In the genomic region with DNA sequence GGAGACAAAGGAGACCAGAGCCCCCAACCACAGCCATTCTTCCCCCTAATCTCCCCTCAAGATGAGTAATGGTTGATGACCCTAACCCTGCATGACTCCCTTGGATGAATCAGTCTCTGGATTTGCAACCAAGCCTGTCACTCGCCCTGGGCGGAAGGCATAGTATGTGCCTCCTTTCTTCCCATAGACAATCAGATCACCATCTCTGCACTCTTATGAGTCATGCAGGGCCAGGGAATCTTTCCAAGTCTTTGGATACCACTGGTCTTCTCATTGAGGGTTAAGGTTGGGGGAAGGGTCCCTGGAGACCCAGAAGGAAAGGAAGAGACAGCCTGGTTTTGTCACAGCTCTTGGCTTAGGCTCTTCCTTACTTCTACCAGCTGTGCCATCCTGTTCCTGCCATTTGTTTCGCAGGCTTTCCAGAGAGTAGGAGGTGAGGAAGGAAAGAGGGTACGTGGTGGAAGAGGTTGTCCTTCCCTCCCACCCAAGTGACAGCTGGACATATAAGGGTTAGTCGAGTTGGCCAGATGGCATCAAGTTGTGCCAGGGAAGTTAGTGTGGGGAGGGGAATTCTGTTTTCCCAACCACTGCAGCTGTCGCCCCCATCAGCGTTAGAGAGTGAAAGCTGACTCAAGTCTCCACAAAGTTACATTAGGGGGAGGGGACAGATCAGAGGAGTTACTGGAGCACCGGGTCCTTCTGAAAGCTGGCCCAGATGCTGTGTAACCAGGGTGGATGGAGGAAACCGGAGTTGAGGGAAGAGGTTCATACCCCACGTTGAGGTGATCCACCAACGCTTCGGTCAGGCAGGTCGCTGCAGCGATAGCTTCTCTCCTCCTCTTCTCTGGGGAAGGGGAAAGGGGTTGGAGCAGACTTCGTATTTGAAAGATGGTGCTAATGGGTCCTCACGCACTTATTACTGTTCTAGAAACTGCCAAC, we compare ENCODE assay signal across 8 mouse cellular contexts. TPM values are rescaled to one million over a fixed set of nuclear protein-coding genes. Genes with fewer than 3 reads are reported as not detected.
DNase-seq lines count a peak whose midpoint lies in the region; ATAC-seq and TF ChIP-seq lines count a peak whose summit lies in the region.

No protein-coding gene starts in this region.

- H3K4me2 ChIP-seq in limb, embryonic 12.5 days = peak overlapping the region; percentile 73
- H3K4me2 ChIP-seq in stomach, embryonic 15.5 days = peak overlapping the region; percentile 89

- H3K4me1 ChIP-seq in MEL (ENCODE audit: control insufficient read depth in 1 of 2, insufficient read depth in 2 of 2, low read length in 2 of 2) = peaks cover 0 to 20% of the 10 kb centered on the region in 2 experiments; a peak in 3 of 4 replicates
- peaks cover 28% of the 10 kb centered on the region for H3K4me1 ChIP-seq in embryonic fibroblast, embryonic 13.5 days (ENCODE audit: control insufficient read depth, insufficient read depth, low read length)
- peaks cover 36% of the 10 kb centered on the region for H3K4me1 ChIP-seq in limb, embryonic 12.5 days (replicated peaks)
- peaks cover 55% of the 10 kb centered on the region for H3K4me1 ChIP-seq in stomach, embryonic 15.5 days

- no peaks in the 10 kb centered on the region for H3K27me3 ChIP-seq in MEL (ENCODE audit: control insufficient read depth in 1 of 2, insufficient read depth in 2 of 2, low read length in 2 of 2)
- H3K27me3 ChIP-seq in limb, embryonic 12.5 days = 0 out of 2 replicates have a peak, but pooled peaks cover 3% of the 10 kb centered on the region
- H3K27me3 ChIP-seq in stomach, embryonic 15.5 days (replicated peaks) = no peaks in the 10 kb centered on the region

- no peak for ATAC-seq in limb, embryonic 12.5 days (ENCODE audit: insufficient number of reproducible peaks, insufficient read depth, low FRiP score, low TSS enrichment, low read depth)
- ATAC-seq in stomach, embryonic 15.5 days (ENCODE audit: insufficient read depth, low FRiP score, low read depth) = no peak

- TF ChIP-seq EP300 in MEL (IDR thresholded peaks at IDR 0.05; ENCODE audit: low read depth in 1 of 2, low read length in 2 of 2) = no peak

- peaks cover 3% of the 10 kb centered on the region; the same call in 1 of the 2 replicates for H3K79me2 ChIP-seq in MEL (ENCODE audit: control insufficient read depth, insufficient read depth, low read length, poor library complexity)

- H3K36me3 ChIP-seq in MEL (ENCODE audit: control insufficient read depth in 1 of 2, insufficient read depth in 2 of 2, low read length in 2 of 2) = peaks cover 0 to 2% of the 10 kb centered on the region in 2 experiments; a peak in 1 of 4 replicates
- H3K36me3 ChIP-seq in limb, embryonic 12.5 days = peaks cover 20% of the 10 kb centered on the region
- H3K36me3 ChIP-seq in stomach, embryonic 15.5 days = peaks cover 7% of the 10 kb centered on the region

- no peak for TF ChIP-seq CTCF in MEL (IDR thresholded peaks at IDR 0.05 in 2 of 3, conservative IDR thresholded peaks at IDR 0.05 in 1 of 3; ENCODE audit: control insufficient read depth in 1 of 3, insufficient read depth in 1 of 3, low read depth in 2 of 3, low read length in 3 of 3, poor library complexity in 1 of 3, severe bottlenecking in 1 of 3)
- no peak for TF ChIP-seq CTCF in embryonic fibroblast, embryonic 13.5 days (IDR thresholded peaks at IDR 0.05; ENCODE audit: borderline replicate concordance, insufficient read depth, low read length)

- DNase-seq in kidney, adult 9 months = peak; percentile 37
- no peak for DNase-seq in kidney, adult 8-10 months
- DNase-seq in MEL (ENCODE audit: low read depth, low spot score) = no peak
- DNase-seq in T-cell, adult 2 months (ENCODE audit: low spot score) = no peak
- DNase-seq in B cell, adult 2 months = no peak

- no peak overlapping the region for H3K27ac ChIP-seq in MEL (ENCODE audit: control insufficient read depth, low read depth, low read length)
- peak overlapping the region; percentile 83 for H3K27ac ChIP-seq in embryonic fibroblast, embryonic 13.5 days (ENCODE audit: insufficient read depth, low read length)
- peak overlapping the region; percentile 86; the same call in 1 of the 2 replicates for H3K27ac ChIP-seq in limb, embryonic 12.5 days
- peak overlapping the region; percentile 98 for H3K27ac ChIP-seq in stomach, embryonic 15.5 days

- no peaks in the 10 kb centered on the region for H3K9me3 ChIP-seq in MEL (replicated peaks; ENCODE audit: insufficient read depth, low read length)
- no peaks in the 10 kb centered on the region for H3K9me3 ChIP-seq in limb, embryonic 12.5 days
- no peaks in the 10 kb centered on the region for H3K9me3 ChIP-seq in stomach, embryonic 15.5 days

- no peak for TF ChIP-seq RAD21 in MEL (IDR thresholded peaks at IDR 0.05; ENCODE audit: low read depth, low read length)

- peak overlapping the region; percentile 65 to 79 for H3K4me3 ChIP-seq in MEL (ENCODE audit: control insufficient read depth in 1 of 2, insufficient read depth in 1 of 2, low read depth in 2 of 2, low read length in 2 of 2)
- H3K4me3 ChIP-seq in embryonic fibroblast, embryonic 13.5 days (ENCODE audit: insufficient read depth, low read length) = 0 out of 2 replicates have a peak overlapping the region, but pooled peaks have one; percentile 11
- peak overlapping the region; percentile 76 for H3K4me3 ChIP-seq in limb, embryonic 12.5 days (replicated peaks)
- peak overlapping the region; percentile 93 for H3K4me3 ChIP-seq in stomach, embryonic 15.5 days (replicated peaks)

- no peak for TF ChIP-seq POLR2A in MEL (IDR thresholded peaks at IDR 0.05; ENCODE audit: control insufficient read depth in 1 of 2, insufficient read depth in 1 of 2, low read depth in 1 of 2, low read length in 2 of 2, poor library complexity in 1 of 2)
- TF ChIP-seq POLR2A in embryonic fibroblast, embryonic 13.5 days (IDR thresholded peaks at IDR 0.05; ENCODE audit: low read depth, low read length) = no peak; the same call in none of the 2 replicates

- peak overlapping the region; percentile 71 for H3K9ac ChIP-seq in MEL (ENCODE audit: control insufficient read depth, low read depth, low read length, poor library complexity, severe bottlenecking)
- H3K9ac ChIP-seq in limb, embryonic 12.5 days (replicated peaks) = peak overlapping the region; percentile 74
- no peak overlapping the region for H3K9ac ChIP-seq in stomach, embryonic 15.5 days

- WGBS in limb, embryonic 12.5 days = 75% methylated on average over 16 of the region's 16 CpGs
- 69% methylated on average over 16 of the region's 16 CpGs for WGBS in stomach, embryonic 15.5 days

TF ChIP-seq in MEL, 35 proteins besides CTCF, POLR2A, EP300 and RAD21 (continues in another document):
- no peak for TF ChIP-seq USF2 (IDR thresholded peaks at IDR 0.05; ENCODE audit: borderline replicate concordance in 1 of 2, insufficient read depth in 1 of 2, low read depth in 1 of 2, low read length in 2 of 2)
- no peak for TF ChIP-seq NRF1 (IDR thresholded peaks at IDR 0.05; ENCODE audit: insufficient read depth, low read depth, low read length, poor library complexity, severe bottlenecking)
- no peak for TF ChIP-seq ZKSCAN1 (IDR thresholded peaks at IDR 0.05; ENCODE audit: low read depth, low read length)
- no peak for TF ChIP-seq CHD2 (IDR thresholded peaks at IDR 0.05; ENCODE audit: low read length)
- no peak for TF ChIP-seq TAL1 (IDR thresholded peaks at IDR 0.05; ENCODE audit: low read length)
- TF ChIP-seq GABPA (IDR thresholded peaks at IDR 0.05; ENCODE audit: low read depth, low read length) = no peak

RNA-seq across cellular contexts. Expression of a gene that starts 0.5 kb away (rescaled TPM):
- total RNA-seq in MEL (2012; rRNA removed) = 1.2 and 2.9 TPM in 2 replicates
- 1 to 10 TPM in 1 of 2 experiments, not detected in 1; 4.2 TPM for polyA plus RNA-seq in MEL (2012; ENCODE audit: insufficient read depth in 1 of 2, insufficient read length in 2 of 2, low read depth in 1 of 2, low replicate concordance in 2 of 2, missing spikeins in 1 of 2)
- 5.5 and 7.7 TPM in 2 replicates for polyA plus RNA-seq in embryonic fibroblast, embryonic 13.5 days (2011; ENCODE audit: insufficient read length, low read depth, missing spikeins)
- 9.3 and 11.4 TPM in 2 replicates for polyA plus RNA-seq in limb, embryonic 12.5 days (2016; fragmentation: Nextera tagmentation; extraction: Ambion mirVana)
- 12.9 and 15.0 TPM in 2 replicates for polyA plus RNA-seq in stomach, embryonic 15.5 days (2015; fragmentation: Nextera tagmentation; extraction: Ambion mirVana)

RNA-seq across cellular contexts. Expression of a gene that starts 1.7 kb away (rescaled TPM):
- 57.7 and 70.6 TPM in 2 replicates for total RNA-seq in MEL (2012; rRNA removed)
- polyA plus RNA-seq in MEL (2012; ENCODE audit: insufficient read depth in 1 of 2, insufficient read length in 2 of 2, low read depth in 1 of 2, low replicate concordance in 2 of 2, missing spikeins in 1 of 2) = 10 to 100 TPM in 1 of 2 experiments, not detected in 1; 45.1 TPM
- polyA plus RNA-seq in embryonic fibroblast, embryonic 13.5 days (2011; ENCODE audit: insufficient read length, low read depth, missing spikeins) = 80.5 and 91.4 TPM in 2 replicates
- 197 and 202 TPM in 2 replicates for polyA plus RNA-seq in limb, embryonic 12.5 days (2016; fragmentation: Nextera tagmentation; extraction: Ambion mirVana)
- 190 and 208 TPM in 2 replicates for polyA plus RNA-seq in stomach, embryonic 15.5 days (2015; fragmentation: Nextera tagmentation; extraction: Ambion mirVana)

RNA-seq across cellular contexts. Expression of a gene that starts 11.5 kb away (rescaled TPM):
- 0.04 and 0.16 TPM in 2 replicates for total RNA-seq in MEL (2012; rRNA removed)
- under 1 TPM in 1 of 2 experiments, not detected in 1; 0.14 TPM for polyA plus RNA-seq in MEL (2012; ENCODE audit: insufficient read depth in 1 of 2, insufficient read length in 2 of 2, low read depth in 1 of 2, low replicate concordance in 2 of 2, missing spikeins in 1 of 2)
- 16.9 and 22.1 TPM in 2 replicates for polyA plus RNA-seq in embryonic fibroblast, embryonic 13.5 days (2011; ENCODE audit: insufficient read length, low read depth, missing spikeins)
- polyA plus RNA-seq in limb, embryonic 12.5 days (2016; fragmentation: Nextera tagmentation; extraction: Ambion mirVana) = 1.3 and 1.7 TPM in 2 replicates
- 5.2 and 5.7 TPM in 2 replicates for polyA plus RNA-seq in stomach, embryonic 15.5 days (2015; fragmentation: Nextera tagmentation; extraction: Ambion mirVana)

RNA-seq across cellular contexts. Expression of a gene that starts 21.4 kb away (rescaled TPM):
- total RNA-seq in MEL (2012; rRNA removed) = 0.29 and 0.46 TPM in 2 replicates
- under 1 TPM in 1 of 2 experiments, not detected in 1; 0.64 TPM for polyA plus RNA-seq in MEL (2012; ENCODE audit: insufficient read depth in 1 of 2, insufficient read length in 2 of 2, low read depth in 1 of 2, low replicate concordance in 2 of 2, missing spikeins in 1 of 2)
- polyA plus RNA-seq in embryonic fibroblast, embryonic 13.5 days (2011; ENCODE audit: insufficient read length, low read depth, missing spikeins) = 686 and 779 TPM in 2 replicates
- polyA plus RNA-seq in limb, embryonic 12.5 days (2016; fragmentation: Nextera tagmentation; extraction: Ambion mirVana) = 522 and 547 TPM in 2 replicates
- polyA plus RNA-seq in stomach, embryonic 15.5 days (2015; fragmentation: Nextera tagmentation; extraction: Ambion mirVana) = 693 and 758 TPM in 2 replicates

RNA-seq across cellular contexts. Expression of a gene that starts 30.6 kb away (rescaled TPM):
- total RNA-seq in MEL (2012; rRNA removed) = 1.8 and 2.3 TPM in 2 replicates
- polyA plus RNA-seq in MEL (2012; ENCODE audit: insufficient read depth in 1 of 2, insufficient read length in 2 of 2, low read depth in 1 of 2, low replicate concordance in 2 of 2, missing spikeins in 1 of 2) = 1 to 10 TPM in 1 of 2 experiments, not detected in 1; 2.8 TPM
- 16.3 and 19.4 TPM in 2 replicates for polyA plus RNA-seq in embryonic fibroblast, embryonic 13.5 days (2011; ENCODE audit: insufficient read length, low read depth, missing spikeins)
- polyA plus RNA-seq in limb, embryonic 12.5 days (2016; fragmentation: Nextera tagmentation; extraction: Ambion mirVana) = 15.2 and 20.7 TPM in 2 replicates
- polyA plus RNA-seq in stomach, embryonic 15.5 days (2015; fragmentation: Nextera tagmentation; extraction: Ambion mirVana) = 4.4 and 4.7 TPM in 2 replicates

Comparison
In these comparisons a context has a peak if more than half of its experiments do, and no peak if none do; other contexts are left out.
1. H3K4me3 ChIP-seq: peak in every context shown above with its lines; median percentile 93 in stomach, embryonic 15.5 days; 76 in limb, embryonic 12.5 days; 72 in MEL; 11 in embryonic fibroblast, embryonic 13.5 days.